Mouse (Mus musculus): ENCODE results near the gene Rftn1.

Gene Rftn1

GRCm38 (mm10) chr17:50021400-50021799 is 169.1 kb downstream of the Rftn1 start:
- DNase-seq (ENCODE audit: low spot score in 2 of 2): no peak

GRCm38 (mm10) chr17:50020211-50021001 is 170.1 kb downstream of the Rftn1 start:
- DNase-seq (ENCODE audit: low spot score in 2 of 2): no peak

DNA sequence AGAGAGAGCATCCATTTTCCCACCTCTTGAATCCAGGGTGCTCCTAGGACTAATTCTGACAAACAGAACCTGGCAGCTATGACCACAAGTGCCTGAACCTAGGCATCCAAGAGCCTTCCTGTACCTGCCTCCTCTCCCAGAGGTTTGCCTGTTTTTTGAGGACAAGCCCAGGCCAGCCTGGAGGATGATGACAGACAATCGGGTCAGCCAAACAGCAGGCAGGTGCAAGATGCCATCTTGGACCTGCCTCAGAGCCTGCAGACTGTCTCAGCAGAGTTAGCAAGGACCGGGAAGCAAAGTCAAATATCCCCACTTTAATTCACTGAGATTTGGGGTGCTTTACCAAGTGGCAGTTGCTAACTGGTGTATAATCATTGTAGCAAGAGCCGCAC is 170.7 kb downstream of the Rftn1 start:
- no peak for DNase-seq (ENCODE audit: low spot score in 2 of 2)

DNA sequence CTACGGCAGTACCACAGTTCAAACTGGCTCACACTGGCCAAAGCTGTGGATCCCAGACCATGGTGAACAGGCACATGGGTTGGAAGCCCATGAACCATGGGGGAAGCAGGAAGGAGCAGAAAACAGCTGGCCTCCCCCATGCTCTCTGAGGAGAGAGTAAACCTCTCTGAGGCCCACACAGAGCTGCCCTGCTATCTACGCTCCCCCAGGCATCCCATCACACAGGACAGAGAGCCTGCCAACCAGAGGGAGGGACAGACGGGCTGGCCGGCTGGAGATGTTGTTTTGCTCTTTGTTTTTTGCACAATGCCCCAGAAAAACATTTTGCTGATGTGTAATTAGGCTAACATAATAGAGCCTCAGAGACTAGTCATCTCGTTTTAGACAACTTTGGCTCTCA is 171.4 kb downstream of the Rftn1 start:
- DNase-seq (ENCODE audit: low spot score in 2 of 2): no peak

DNA sequence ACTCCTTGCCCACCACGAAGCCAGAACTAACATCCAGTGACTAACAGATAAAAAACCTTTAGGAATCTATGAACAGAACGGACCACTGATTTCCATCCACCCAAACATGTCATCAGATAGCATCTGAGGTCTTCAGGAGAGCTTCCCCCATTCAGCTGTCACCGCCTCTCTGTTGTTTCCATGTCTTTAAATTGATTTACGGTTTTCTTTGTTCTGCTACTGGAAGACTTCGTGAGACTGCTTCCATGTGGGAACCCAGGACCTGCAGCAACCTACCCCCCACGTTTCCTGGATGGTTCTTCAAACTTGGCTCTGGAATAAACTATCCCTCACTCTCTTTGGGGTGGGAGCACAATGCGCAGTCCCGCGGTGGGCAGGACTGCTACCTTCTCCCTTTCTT is 175.8 kb downstream of the Rftn1 start:
- DNase-seq (ENCODE audit: low spot score in 2 of 2): no peak

- DNase-seq (ENCODE audit: low spot score in 2 of 2): no peak
These were observed 176.6 kb downstream of the Rftn1 start for GRCm38 (mm10) chr17:50013848-50014247.

DNA sequence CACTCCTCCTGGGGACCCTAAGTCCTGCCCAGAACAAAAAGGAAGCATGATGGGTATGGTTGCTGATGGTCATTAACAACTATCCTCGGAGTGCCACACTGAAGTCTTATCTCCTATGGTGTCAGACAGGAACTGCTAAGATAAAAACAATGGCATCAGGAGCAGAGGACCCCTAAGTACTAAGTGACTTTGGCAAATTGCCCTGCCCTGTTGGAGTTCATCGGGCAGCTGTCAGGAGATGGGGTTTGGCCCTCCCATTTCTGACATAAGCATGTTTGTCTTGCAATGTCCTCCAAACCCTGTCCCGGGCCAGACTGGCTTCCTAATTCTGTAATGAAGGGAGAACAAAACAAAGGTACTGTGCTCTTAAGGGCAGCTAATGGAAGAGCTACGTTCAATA is 180.4 kb downstream of the Rftn1 start:
- no peak for DNase-seq (ENCODE audit: low spot score in 2 of 2)

DNA sequence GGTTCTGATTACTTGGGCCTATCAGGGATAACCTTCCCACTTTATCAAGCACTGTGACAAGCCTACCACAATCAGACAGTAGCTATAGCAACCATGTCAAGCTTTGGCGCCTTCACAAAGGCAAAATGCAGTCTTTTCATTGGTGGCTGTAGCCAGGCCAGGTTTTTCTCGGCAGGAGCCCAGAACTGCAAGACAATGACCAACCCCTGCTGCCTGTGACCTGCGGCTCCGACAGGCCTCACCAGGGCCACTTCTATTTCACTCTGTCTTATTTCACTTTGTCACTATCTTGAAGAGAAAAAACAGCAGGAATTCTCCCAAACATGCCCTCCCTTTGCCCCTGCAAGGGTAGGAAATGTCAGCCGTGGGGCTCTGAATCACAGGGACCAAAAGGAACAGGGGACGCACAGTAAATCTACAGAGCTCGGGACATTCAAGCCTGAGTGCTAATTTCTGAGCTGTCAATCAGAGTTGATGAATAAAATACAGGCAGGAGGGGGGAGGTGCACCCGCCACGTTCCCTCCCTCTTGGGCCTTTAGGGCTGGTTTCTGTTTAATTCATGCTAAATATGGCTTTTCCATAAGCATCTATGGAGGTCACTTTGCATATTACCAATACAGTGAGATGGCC is 183.6 kb downstream of the Rftn1 start:
- DNase-seq (ENCODE audit: low spot score in 2 of 2): no peak

DNA sequence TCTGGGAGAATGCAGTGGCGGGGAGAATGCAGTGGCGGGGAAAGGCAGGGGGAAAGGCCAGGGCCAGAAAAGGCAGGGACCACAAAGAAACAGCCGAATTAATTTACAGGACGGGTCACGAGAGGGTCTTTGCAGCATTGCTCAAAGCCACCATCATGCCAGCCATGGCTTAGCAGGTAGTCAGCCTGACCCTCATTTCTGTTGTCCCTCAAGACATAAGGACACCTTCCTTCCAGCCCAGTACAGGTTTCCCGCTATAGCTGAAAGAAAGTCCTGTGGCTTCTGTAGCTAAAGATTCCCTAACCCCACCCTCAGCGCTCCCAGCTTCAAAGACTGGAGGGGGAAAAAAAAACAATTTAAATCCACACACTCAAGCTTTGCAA is 184.1 kb downstream of the Rftn1 start:
- no peak for DNase-seq (ENCODE audit: low spot score in 2 of 2)

DNA sequence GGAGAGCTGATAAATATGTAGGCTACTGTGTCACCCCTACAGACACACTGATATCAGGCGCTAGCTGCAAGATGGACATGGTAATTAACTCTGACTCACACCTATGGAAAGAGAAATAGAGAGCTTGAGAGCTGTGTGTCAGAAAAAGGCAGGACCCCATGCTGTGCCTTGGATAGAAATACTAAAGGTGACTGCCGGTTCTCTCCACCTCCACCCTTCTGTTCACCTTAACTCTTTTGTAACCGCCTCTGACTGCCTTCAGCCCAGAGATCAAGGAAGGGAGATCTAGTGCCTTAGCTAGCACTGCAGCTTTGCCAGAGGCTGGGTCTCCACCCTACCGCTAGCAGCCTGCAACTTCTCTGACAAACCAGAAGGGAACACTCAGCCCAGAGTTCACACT is 187.3 kb downstream of the Rftn1 start:
- DNase-seq (ENCODE audit: low spot score in 2 of 2): no peak

- DNase-seq (ENCODE audit: low spot score in 2 of 2): no peak
These were observed 188.3 kb downstream of the Rftn1 start for GRCm38 (mm10) chr17:50002171-50002570.

- no peak for DNase-seq (ENCODE audit: low spot score in 2 of 2)
These were observed 188.7 kb downstream of the Rftn1 start for GRCm38 (mm10) chr17:50001754-50002153.

DNA sequence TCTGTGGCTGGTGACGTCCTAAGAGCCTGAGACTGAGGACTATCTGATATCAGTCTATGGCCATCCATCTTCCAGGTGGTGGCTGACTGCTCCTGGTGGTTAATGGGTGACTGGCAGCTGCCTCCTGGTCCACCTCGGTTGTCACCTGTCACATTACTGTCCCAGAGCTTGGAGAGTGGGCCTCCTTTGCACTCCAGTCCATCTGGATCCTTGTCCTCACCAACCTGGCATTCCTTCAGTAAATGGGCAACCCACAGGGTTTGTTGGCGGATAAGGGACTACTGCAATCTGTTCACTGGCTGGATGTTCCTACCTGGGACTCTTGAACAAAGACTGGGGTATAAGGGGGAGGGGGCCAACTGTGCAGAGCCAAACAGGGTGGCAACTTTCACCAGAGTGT is 189.9 kb downstream of the Rftn1 start:
- no peak for DNase-seq (ENCODE audit: low spot score in 2 of 2)

DNA sequence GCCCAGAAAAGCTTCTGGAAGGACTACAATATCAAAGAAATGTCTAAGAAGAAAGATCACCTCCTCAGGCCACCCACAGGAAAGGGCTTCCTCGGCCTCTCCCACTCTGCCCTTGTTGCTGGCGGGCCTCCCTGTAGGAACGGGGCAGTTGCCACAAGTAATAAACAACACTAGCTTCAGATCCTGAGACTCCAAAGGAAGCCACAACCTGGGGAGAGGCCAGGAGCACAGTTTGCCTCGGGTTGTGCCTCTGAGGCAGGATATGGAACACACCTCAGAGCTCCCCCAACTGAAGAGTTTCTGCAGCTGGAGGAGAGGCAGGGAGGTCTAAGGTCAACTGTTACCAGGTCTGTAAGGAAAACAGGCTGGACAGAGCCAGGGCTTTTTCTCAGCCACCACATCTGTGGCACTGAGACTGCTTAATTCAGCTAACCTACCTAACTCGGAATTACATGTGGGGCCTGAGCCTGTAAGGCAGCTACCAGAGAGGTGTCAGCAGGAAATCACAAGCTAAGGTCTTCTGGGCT is 193.8 kb downstream of the Rftn1 start:
- DNase-seq (ENCODE audit: low spot score in 2 of 2): no peak

DNA sequence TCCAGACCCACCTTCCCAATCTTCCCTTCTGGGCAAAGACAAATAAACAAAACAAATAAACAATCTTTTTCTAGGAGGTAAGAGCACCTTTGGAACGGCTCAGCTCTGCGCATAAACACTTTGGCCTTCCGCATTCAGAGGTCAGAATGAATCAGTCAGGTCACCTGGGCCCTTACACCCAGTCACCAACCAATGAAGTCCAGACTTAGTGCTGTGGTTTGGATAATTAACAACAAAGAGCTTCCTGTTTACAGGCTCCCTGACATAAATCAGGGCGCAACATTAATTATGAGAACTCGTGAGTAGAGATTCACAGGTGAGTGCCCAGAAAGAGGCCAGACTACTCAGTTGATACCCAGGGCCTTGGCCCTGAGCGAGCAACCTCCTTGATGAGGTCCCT is 194.4 kb downstream of the Rftn1 start:
- DNase-seq (ENCODE audit: low spot score in 2 of 2): no peak

DNA sequence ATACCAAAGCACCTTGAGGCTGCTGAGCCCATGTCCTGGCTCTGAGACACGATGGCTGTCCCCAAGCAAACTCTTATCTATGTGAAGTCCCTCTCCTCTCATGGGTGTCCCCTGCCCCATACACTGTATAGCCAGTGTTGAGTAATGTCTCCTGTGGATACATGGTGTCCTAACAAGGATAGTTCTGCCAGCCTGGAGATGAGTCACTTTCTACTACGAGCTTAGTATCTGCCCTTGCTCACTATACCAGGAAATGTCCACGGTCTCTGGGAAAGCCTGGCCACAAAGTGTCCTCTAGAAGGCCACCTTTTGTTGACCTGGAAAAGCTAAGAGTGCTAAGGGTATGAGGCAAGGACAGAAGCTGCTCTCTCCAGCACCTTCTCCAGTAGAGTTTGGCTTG is 195.2 kb downstream of the Rftn1 start:
- DNase-seq (ENCODE audit: low spot score in 2 of 2): no peak

DNA sequence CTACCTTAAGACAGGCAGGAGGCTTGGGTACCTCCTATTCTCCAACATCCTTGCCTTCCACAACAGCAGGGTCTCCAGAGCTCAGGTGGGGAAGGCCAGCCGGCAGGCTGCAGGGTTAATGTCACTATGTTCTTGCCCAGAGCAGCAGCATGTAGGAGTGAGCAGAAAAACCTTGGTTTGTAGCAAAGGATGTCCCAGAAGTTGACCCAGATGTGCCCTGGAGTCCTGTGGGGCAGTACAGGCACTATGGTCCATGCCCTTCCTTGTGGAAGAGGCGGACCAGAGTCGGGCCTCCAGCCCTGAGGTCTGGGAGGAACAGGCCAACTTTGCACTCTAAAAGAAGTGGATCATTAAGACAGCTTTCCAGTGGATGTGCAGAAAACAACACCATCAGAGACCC is 196.8 kb downstream of the Rftn1 start:
- no peak for DNase-seq (ENCODE audit: low spot score in 2 of 2)

DNA sequence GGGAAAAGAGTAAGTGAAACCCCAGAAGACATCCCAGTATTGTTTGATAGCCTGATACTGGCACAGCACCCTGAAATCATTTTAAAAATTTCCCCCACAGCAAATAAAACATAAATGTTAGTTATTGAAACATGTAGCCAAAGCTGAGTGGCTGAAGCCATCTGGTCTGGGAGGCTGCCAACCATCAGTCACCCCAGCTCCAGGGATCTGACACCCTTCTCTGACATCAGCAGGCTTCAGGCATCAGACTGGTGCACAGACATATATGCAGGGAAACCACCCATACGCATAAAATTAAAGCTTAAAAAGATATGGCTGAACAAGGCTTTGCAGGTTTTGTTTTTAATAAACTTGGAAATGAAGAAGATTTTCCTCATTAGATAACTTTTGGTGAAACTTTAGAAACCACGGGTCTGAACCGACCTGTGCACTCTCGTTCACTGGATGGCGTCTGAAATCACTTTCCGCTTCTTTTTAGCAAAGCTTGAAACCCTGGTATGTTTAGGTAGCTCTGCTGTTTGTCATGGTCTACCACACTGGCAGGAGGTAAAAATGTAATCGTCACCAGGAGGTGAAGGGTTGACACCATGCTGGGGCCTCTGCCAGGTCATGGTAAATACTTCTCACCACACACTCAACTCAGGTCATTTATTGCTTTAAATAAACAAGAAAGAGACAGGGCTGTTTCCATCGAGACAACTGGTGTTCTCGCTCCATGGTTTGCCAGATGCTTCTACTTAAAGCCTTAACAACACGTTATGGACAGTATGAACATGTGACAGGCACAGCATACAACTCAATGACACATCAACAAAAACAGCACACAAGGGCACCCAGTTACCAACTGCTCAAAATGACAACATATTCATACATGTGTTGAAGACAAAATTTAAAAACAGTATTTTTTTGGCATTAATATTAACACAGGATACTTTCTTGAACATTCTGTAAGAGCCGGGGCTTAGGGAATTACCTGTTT is 197.6 kb downstream of the Rftn1 start:
- DNase-seq (ENCODE audit: low spot score in 2 of 2): no peak

DNA sequence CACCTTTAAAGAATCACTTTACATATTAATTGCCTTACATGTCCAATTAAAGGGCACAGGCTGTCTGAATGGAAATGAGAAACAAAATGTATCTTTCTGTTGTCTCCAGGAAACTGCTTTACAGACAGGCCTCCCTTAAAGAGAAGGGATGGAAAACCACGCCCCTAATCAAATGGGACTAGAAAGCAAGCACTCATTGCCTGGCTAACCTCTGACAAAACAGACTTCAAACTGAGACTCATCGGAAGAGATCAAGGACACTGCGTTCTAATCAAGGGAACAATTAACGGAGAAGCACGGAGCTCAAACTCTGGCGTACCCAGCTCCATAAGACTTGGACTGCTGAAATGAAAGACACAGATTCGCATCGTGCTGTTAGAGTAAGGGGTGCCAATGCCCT is 200.9 kb downstream of the Rftn1 start:
- no peak for DNase-seq (ENCODE audit: low spot score in 2 of 2)

DNA sequence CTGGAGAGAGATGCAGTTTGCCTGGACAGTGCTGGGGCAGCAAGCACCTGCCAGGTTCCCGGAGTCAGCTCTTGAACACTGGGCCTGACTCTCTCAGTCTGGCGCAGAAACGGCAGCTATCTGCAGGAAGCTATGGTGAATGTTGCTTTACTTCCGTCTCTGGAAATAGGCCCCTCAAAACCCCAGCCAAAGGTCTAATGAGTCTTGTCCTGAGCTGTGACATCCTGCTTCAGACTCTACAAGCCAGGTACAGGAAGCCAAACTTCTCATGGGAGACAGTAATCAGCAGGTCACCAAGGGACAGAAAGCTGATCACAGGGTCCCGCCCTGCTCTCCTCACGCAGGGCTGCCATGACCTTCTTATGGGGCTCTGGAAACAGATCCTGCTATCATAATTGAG is 203.4 kb downstream of the Rftn1 start:
- DNase-seq (ENCODE audit: low spot score in 2 of 2): no peak

DNA sequence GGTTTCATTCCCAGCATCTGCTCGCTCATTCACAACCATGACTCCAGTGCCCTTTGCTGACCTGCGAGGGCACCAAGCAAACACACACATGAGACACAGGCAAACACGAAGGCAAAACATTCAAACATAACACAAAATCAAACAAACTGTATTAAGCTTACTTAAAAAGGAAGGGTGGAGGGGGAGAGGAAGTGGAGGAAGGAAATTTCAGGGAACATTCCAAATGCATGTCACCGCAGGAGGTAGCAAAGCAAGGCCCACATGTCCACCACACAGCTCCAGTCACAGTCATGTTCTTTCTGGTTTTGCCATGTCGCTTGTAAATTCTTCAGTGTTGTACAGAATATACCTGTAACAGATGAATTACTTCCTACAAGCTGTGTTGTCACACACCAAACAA is 207.0 kb downstream of the Rftn1 start:
- DNase-seq (ENCODE audit: low spot score in 2 of 2): no peak

Measured in right cerebral cortex, postnatal 36 days (tissue).